Mouse (Mus musculus): Measurements from ENCODE around the gene Ap4b1.
"Not testable (repeated sequence)": the region's sequence is repeated elsewhere in the genome, so short reads cannot be mapped to it uniquely, and the experiment has no call there.

Gene Ap4b1

DNA sequence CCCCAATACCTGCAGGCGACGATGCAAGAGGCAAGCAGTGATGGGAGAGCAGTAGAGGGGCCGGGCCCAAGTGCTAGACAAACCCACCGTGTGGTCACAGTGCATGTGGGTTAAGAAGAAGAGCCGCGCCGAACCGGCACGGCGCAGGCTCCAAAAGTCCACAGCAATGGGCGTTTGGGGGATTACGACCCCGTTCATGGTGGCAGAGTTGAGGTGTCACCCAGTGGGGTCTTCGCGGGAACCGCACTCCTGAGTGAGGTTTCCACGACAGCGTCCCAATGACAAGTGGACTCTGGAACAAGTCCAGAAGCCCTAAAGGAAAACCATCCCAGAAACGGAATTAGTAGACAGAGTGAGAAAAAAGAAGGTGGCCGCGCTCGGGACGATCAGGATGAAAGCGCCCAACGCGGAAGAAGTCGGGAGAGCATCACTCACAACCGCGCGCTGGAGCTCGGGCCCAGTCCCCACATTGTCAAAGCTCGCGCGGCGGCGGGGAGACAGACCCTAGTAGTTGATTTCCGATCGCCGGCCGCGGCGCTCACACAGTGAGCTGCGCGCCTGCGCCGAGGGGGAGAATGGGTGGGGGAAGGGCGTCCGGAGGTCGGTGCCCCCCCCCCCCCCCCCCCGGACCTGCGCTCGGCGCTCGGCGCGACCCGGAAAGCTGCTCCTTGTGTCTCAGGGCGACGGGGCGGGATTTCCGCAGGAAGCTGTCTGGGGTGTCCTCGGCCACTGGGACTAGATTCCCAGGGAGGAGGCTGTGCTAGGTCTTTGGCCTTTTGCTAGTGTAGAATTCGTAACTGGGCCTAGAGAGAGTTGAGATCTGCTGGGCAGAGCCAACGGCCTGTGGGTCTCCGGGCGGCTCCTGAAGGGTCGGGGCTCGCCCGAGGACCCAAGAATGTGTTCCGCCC, at the start of gene Ap4b1, which contains the start of the genes Dclre1b and Gm43064:
Gene Ap4b1 (plus strand): TSS at position 630 of the 908 bp plus-strand sequence.
Gene Dclre1b (minus strand): TSS at position 554 of the 908 bp plus-strand sequence.
Gene Gm43064 (plus strand): TSS at position 683 of the 908 bp plus-strand sequence.
- DNase-seq (ENCODE audit: low spot score in 2 of 2): peak; percentile 79 to 87

- no peak for DNase-seq (ENCODE audit: low spot score in 2 of 2)
Measured at GRCm38 (mm10) chr3:103766789-103767188, 42.5 kb upstream of the Ap4b1 start.

DNA sequence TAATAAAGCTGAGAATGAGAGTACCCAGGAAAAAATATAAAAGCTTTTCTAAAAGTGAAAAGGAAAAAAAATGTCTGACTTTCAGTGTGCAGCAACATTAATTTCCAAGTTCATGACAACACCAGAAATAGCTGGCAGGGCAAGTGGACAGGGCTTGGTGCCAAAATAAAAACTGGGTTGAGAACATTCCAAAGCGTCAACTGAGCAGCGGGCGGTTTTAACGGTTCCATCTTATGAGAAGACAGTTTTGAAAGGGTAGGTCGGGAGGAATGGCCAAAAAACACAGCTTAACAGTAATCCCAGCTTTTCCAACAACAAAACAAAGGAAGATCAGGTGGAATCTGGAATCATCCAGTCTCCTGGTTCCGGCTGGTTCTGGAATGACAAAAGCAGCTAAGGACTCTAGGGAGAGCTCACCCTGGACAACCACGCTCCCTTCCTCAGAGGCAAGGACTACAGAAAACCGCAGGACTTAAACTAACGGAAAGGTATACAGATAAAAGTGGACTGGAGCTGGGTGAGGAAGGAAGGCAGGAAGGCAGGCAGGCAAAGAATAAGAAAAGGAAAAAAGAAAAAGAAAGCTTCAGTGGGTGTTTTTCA, 37.7 kb upstream of the Ap4b1 start:
- DNase-seq (ENCODE audit: low spot score in 2 of 2): no peak

GRCm38 (mm10) chr3:103772846-103773245, 36.5 kb upstream of the Ap4b1 start:
- DNase-seq (ENCODE audit: low spot score in 2 of 2): no peak

DNA sequence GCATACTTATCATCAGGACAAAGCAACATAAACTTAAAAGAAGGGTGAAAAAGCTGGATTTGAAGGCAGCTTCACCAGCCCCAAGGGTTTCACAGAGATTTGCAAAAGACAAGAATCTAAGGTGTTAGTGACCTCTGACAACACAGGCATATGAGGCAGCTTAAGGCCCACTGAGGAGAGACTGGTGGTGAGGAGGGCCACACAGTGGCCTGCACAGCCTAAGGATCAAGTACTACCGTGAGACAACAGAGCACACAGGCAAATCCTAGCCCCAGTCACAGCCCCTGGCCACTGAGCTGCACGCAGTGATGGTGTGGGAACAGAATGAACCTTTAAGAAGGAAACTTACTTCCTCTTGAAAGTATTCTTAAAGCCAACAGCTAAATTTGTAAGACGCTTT, 35.8 kb upstream of the Ap4b1 start:
- no peak for DNase-seq (ENCODE audit: low spot score in 2 of 2)

- DNase-seq (ENCODE audit: low spot score in 2 of 2): no peak
Measured at GRCm38 (mm10) chr3:103774009-103774408, 35.3 kb upstream of the Ap4b1 start.

GRCm38 (mm10) chr3:103777940-103778339, 31.4 kb upstream of the Ap4b1 start:
- DNase-seq (ENCODE audit: low spot score in 2 of 2): no peak

GRCm38 (mm10) chr3:103778660-103779059, 30.7 kb upstream of the Ap4b1 start:
- DNase-seq (ENCODE audit: low spot score in 2 of 2): no peak

GRCm38 (mm10) chr3:103779183-103779582, 30.1 kb upstream of the Ap4b1 start:
- DNase-seq (ENCODE audit: low spot score in 2 of 2): no peak

DNA sequence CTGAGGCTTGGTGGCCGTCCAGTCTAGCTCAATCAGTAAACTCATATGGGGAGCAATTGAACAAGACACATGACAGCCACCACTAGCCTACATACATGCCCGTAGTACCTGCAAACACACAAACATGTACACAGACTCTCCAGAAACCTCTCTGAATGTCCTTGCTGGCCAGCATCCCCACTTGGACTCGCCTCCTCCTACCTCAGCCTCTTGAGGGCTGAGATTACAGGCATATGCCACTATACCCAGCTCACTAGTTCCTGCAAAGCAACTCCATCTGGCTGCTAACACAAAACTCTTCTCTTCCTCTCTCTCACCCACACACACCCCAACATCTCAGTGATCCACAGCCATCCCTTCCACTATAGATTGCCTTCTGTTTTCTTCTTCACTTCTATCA, 29.0 kb upstream of the Ap4b1 start:
- DNase-seq (ENCODE audit: low spot score in 2 of 2): no peak

DNA sequence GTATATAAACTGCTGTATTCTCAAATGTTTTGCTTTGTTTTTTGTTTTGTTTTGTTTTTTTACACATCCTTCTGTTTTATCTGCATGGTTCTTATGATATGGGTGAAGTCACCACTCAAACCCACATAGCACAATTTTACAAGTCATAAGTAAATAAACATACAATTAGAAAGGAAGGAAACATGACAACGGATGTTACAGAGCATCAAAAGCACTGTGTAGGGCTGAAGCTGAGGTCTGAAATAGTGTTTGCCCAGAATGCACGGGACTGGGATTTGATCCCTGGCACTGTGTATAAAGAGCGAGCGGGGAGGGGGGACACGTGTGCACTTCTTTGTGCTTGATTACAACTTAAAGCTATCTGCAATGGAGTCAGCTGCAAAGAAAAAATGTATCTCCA, 28.5 kb upstream of the Ap4b1 start:
- no peak for DNase-seq (ENCODE audit: low spot score in 2 of 2)

DNA sequence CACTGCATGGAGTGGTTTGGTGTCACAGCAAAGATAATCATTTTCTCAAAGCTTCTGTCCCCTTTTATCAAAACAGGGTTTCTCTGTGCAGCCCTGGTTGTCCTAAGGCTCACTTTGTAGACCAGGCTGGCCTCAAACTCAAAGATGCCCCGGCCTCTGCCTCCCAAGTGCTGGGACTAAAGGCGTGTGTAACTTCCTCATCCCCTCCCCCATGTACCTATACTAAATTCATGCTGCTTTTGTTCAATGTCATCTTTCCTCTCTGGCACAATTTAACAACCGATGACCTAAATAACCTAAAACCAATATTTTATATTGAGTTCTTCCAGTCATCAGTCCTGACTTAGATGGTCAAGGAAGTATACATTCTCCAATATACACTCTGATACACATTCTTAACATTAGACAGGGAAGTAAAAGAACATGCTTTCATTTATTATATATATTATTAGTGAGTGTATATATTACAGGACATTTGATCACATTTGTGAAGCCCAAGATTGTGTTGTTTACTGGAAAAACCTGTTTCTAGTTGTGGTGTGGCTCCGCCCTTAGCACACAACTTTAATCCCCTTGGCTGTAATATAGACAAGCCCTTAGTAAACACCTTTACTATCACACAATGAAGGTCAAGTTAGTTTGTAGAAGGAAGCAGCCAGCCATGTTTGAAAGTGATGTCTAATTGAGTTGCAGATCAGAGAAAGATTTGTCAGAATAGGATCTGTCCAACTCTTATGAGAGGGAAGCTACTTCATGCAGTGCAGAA, 26.3 kb upstream of the Ap4b1 start:
- no peak for DNase-seq (ENCODE audit: low spot score in 2 of 2)

DNA sequence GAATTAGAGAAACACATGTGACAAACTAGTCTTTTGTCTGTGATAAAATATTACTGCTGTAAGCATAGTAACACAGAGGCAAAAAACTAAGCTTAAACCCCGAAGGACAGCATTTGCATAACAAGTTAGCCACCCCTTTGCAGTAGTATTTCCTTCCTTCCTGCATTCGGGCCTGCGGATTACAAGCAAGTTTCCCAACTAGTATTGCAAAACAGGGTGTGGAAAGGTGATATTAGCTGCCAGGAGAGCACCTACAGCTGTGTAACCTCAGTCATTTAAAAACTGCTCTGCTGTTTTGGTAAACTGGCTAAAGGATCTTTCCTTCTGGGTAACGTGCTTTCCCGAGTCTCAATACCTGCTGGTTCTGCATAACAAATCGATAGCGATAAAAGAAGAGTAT, 22.1 kb upstream of the Ap4b1 start:
- no peak for DNase-seq (ENCODE audit: low spot score in 2 of 2)

DNA sequence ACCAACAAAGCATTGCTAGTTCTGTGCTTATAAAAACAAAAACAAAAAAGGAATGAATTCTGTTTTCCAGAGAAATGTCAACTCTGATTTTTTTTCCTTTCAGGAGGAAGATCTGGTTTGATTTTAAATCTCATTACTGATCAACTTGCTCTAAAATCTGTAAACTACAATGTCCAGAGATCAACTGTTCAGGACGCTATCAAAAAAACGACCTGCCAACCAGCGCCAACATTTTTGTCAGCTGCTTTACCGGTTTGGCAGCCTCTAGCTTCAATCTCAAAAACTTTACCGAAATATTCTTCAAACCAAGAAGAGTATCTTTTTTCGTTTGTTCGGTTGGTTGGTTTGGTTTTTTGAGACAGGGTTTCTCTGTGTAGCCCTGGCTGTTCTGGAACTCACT, 20.2 kb upstream of the Ap4b1 start:
- DNase-seq (ENCODE audit: low spot score in 2 of 2): no peak

- no peak for DNase-seq (ENCODE audit: low spot score in 2 of 2)
Measured at GRCm38 (mm10) chr3:103789891-103790345, 19.4 kb upstream of the Ap4b1 start.

DNA sequence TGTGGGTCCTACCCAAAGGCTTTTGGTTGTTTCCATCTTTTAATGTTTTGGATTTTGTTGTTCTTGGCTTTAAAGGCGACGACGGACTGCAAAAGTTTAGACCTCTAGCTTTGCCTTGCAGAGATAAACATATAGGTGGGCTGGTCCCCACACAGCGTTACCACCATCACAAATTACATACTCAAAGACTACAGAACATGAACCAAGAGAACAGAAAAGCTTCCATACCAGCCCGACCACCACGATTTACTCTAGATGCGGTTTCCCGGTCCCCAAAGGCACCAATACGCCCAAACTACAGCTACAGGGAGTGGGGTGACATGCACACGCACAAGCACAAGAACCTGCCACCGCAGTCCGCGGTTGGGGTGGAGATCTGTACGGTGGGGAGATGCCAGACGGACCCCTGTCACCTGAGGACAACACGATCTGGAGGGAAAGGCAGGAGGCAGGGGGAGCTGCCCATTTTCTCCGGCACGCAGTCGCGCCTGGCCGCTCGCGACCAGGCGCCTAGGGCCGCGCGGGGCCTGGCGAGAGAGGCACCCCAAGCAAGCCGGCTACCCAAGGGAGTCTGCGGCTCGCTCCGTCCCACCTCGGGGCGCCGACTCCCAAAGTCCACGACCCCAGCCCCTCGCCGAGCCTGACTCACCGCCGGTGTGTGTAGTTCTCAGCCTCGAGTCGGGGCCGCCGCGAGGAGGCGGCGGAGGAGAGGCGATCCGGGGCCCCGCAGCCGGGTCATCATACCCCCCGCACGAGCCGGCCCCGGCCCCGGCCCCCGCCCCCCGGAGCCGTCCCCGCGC, 18.8 kb upstream of the Ap4b1 start:
- peak in 1 of 2 experiments; percentile 38 for DNase-seq (ENCODE audit: low spot score in 2 of 2)

DNA sequence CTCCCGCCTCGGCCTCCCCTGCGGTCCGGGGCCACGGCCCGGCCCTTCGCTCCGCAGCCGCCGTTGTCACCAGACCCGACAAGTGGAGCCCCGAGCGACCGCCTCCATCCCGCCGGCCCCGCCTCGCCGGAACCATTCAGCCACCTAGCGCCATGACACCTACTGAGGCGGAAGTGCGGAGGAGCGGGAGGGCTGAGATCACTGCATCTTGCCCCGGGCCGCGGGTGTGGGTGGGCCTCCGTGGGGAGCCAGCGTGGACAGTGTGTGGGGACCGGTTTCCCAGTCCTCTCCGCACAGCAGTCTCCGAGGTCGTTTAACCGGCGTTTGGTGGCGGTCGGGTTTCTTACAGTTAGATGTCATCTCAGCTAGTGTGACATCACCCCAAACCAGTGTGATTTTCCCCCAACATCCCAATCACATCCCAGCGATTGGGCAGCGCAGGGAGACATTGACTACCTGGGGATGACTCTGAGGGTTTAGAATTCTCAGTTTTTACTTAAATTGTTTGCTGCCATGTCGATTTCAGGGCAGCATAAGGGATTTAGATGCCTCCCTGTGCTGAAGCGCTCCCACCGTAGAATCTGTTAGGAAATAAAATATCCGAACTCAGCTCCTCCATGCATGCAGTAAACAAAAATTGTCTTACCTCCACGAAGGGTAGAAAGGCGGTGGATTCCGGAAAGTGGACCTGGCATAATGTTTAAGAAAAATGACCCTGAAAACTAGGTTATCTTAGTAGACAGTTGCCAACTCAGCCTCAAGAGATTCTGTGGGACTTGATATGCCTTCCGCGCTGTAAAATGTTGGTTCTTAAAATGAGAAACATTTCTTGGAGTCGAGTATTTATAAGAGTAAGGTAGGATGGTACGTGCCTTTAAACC, 17.9 kb upstream of the Ap4b1 start, which contains the start of gene Hipk1:
Gene Hipk1 (minus strand): TSS at position 334 of the 881 bp plus-strand sequence.
- DNase-seq (ENCODE audit: low spot score in 2 of 2): peak; percentile 87 to 91

GRCm38 (mm10) chr3:103792111-103792406, 17.3 kb upstream of the Ap4b1 start:
- DNase-seq (ENCODE audit: low spot score in 2 of 2): not testable (repeated sequence)

GRCm38 (mm10) chr3:103792566-103792965, 16.8 kb upstream of the Ap4b1 start:
- DNase-seq (ENCODE audit: low spot score in 2 of 2): no peak

DNA sequence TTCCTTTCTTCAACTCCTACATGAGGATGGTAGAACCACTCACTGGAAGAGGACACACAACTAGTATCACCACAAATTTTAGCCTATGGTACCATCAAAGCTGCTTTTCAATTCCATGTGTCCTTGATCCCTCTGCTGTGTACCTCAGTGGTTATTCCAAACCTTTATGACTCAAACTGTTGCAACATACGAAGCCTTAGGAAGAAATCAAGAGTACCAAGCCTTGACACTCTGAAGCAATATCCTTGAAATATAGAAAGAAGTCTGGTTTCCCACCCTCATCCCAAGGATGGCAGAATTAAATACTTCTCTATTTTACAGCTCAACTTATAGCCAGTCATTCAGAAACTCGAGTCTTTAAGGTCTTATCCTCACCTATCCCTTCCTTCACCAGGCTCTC, 12.9 kb upstream of the Ap4b1 start:
- no peak for DNase-seq (ENCODE audit: low spot score in 2 of 2)

Measured in spleen, postnatal 14 days (tissue).